Mouse (Mus musculus): ENCODE data around the gene Glipr2.

Gene Glipr2

DNA sequence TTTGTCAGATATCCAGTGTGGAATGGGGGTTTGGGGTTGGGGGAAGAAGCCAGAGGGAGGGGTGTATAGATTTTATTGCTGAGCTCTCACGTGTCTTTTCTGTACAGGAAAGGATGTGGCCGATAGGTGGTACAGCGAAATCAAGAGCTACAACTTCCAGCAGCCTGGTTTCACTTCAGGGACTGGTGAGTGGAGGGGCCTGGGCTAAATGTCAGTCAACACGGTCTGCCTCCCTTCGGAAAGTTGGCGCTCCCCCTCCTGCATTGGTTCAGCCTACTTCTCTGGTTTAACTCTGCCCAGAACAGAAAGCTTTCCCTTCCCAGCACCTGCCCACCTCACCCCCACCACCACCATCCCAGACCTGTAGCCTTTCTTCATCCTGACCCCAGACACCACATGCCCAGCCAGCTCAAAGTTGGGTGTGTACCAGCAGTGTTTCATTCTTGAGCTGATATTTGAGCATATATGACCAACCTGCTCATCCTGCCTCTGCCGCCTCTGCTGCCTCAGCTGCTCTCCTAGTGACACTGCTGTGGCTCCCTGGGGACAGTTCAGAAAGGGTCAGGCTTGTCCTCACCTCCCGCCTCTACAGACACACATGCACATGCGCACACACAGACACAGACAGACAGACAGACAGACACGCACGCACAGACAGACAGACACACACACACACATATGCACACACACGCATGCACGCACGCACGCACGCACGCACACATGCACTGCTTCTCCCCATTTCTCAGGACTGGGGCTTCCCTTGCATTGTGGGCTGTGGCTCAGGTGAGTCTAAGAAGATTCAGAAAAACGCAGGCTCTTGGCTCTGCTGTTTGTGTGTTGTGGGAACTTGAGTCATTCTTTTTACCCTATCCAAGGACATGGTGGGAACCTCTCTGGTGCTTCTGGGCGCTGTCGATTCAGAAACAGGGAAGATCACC is 13.5 kb downstream of the Glipr2 start:
- in situ Hi-C loops (cut with MboI; ENCODE audit: low sequenced_read_pairs) = no loop called here

DNA sequence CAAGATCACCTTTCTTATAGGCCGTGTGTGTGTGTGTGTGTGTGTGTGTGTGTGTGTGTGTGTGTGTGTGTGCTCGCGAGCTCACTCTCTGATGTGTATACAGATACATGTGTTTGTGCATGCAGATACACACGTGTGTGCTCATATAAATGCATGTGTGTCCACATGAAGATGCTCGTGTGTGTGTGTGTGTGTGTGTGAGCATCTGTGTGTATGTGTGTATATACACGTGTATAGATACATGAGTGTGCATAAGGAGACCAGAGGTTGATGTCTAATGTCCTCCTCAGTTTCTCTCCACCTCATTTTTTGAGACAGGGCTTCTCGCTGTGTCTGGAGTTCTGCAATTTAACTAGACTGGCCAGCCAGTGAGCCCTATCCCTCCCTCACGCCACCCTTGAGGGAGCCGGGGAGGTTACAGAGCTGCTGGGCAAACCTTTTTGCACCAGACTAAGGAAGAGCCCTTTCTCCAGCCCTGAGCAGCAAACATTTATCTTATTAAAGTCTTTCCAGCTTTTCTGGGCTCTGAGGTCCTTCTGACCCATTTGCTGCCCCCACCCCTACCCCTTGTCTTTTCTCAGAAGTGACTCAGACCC is 14.4 kb downstream of the Glipr2 start:
- in situ Hi-C loops (cut with MboI; ENCODE audit: low sequenced_read_pairs) = no loop called here

DNA sequence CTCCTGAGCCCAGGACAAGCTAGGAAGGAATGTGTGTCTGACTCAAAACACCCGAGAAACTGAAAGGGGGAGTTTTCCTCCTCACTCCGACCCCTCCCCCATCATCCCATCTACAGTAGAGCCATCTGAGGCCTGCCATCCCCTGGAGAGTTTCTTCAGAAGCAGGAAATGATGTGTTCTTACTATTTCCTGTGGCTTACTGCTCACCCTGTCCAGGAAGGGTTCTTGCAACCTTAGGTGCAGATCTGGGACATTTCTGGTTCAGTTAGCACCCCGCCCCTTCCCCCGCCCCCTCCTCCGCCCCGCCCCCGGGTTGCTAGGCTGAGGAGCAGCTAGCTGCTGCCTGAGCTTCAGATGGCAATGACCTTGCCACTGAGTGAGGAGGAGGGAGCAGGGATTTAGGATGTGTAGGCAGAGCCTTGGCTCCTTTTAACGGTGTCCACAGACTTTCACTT is 15.0 kb downstream of the Glipr2 start:
- in situ Hi-C loops (cut with MboI; ENCODE audit: low sequenced_read_pairs) = no loop called here

DNA sequence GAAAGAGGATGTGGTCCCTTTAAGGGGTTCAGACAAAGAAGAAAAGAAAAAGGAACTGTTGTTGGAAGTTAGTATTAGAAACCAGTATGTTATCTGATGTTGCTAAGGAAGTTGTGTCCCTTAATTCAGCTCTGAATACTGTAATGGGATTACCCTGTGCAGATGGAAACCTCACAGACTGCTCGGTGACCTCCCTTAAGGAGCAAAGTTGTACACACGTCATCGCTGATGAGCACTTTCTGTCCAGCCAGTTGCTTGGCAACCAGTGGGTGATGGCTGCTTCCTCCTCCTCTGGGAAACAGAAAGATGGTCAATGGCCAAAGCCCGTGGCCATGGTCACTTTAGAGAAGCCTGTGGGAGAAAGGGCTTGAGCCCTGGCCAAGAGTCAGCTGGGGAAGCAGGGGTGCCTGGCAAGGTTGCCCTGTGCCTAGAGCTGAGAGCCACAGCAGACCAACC is 16.4 kb downstream of the Glipr2 start:
- in situ Hi-C loops (cut with MboI; ENCODE audit: low sequenced_read_pairs) = no loop called here

DNA sequence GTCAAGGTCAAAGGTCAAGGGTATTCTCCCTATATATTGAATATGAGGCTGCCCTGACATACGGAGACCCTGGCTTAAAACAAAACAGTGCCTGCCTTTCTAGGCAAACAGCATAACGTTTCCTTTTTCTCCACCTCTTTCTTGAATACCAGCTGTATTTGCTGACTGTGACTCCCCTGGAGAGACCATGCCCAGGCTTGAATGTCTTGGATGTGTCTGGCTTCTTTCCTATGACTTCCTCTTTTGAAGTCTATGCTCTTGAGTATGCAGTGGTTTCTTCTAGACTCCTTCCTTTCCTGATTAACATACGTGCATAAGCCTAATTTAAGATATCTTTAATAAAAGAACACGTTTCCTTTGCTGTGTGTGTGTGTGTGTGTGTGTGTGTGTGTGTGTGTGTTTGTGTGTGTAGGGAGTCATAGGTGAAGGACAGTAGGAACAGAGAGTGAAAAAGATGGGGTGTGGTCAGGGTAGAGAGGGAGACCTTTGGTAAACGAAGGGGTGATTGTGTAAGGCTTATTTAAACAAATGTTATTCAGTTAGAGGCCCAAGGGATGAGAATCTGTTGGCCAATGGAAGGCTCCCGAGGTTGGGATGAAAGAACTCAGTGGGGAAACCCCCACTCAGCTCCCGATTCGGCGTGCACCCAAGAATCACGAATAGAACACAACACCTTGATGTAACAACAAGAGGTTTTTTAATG is 17.9 kb downstream of the Glipr2 start:
- in situ Hi-C loops (cut with MboI; ENCODE audit: low sequenced_read_pairs) = loop anchor here (25.0 kb wide), 1 partner anchor 238 kb away; the partner anchor contains the start of genes Hrct1 and Spaar

GRCm38 (mm10) chr4:43976223-43976740 is 19.1 kb downstream of the Glipr2 start:
- in situ Hi-C loops (cut with MboI; ENCODE audit: low sequenced_read_pairs) = loop anchor here (25.0 kb wide), 1 partner anchor 239 kb away; the partner anchor contains the start of genes Hrct1 and Spaar

DNA sequence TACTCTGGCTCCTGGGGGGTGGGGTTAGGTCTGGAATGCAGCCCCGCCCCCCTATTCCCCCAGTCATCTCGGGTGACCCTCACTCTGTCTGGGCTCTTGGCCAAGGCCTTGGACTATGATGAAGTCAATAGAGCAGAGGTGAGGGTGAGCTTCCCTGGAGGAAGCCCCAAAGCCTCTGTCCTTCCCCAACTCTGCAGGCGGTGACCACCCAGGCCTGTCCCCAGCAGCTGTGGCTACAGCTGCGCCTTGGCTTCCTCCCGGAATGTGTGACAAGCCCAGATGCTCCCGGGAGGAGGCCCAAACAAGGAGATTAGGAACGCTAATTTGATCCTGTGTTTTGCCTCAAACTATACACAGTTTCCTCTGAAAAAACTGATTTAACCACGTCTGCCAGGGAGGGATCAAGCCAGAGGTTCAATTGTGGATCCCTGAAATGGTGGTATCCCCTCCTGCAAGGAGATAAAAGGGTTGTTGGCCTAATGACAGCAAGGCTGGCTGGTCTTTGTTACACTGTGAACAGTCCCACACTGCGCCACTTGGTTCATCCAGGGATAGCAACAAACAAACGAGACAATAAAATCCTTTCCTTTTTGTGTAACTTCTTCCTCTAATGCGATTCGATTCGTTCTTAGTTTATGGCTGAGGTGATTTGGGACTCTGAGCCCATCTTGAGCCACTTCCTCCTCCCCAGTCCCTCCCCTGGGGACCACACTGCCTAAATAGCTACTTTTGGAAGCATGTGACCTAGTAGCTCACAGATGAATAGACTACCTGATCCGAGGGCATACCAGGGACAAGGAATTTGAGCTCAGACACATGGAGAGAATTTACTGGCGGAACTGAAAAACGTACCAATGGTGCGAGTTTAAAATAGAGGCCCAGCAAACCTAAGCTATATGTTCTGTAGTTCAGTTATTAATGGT is 21.6 kb downstream of the Glipr2 start:
- in situ Hi-C loops (cut with MboI; ENCODE audit: low sequenced_read_pairs) = loop anchor here (25.0 kb wide), 1 partner anchor 241 kb away; the partner anchor contains the start of genes Hrct1 and Spaar

DNA sequence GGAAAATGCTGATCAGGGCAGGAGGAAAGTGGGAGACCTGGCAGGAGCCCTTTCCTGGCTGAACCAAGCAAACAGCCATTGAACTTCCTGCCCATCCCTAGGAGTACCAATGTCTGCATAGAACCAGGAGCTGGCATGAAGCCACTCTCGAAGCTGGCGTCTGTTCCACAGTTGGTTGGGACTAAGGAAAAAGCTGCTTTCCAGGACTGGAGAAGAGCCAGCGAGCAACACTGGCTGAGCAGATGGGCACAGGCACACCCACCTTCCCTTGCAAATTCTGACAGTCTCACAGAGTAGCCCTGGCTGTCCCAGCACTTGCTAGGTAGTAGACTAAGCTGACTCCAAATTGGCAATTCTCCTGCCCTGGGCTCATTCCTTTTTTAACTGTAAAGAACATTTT is 22.5 kb downstream of the Glipr2 start:
- in situ Hi-C loops (cut with MboI; ENCODE audit: low sequenced_read_pairs) = loop anchor here (25.0 kb wide), 1 partner anchor 242 kb away; the partner anchor contains the start of genes Hrct1 and Spaar

- in situ Hi-C loops (cut with MboI; ENCODE audit: low sequenced_read_pairs) = loop anchor here (25.0 kb wide), 1 partner anchor 243 kb away; the partner anchor contains the start of genes Hrct1 and Spaar
Measured at GRCm38 (mm10) chr4:43980236-43980635, 23.0 kb downstream of the Glipr2 start.

DNA sequence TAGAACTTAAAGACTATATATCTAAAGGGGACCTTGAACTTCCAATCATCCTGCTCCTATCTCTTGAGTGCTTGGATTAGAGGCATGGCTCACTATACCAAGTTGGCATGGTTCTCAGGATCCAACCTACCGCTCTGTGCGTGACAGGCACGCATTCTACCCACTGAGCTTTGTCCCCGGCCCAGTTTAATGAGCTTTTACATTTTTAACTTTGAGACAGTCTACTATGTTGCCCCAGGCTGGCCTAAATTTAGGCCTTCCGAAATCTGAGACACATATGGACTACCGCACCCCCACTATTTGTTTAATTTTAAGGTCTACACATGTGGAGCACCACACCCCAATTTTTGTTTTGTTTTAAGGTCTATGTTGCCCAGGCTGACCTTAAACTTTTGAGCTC is 23.6 kb downstream of the Glipr2 start:
- in situ Hi-C loops (cut with MboI; ENCODE audit: low sequenced_read_pairs) = loop anchor here (25.0 kb wide), 1 partner anchor 244 kb away; the partner anchor contains the start of genes Hrct1 and Spaar

DNA sequence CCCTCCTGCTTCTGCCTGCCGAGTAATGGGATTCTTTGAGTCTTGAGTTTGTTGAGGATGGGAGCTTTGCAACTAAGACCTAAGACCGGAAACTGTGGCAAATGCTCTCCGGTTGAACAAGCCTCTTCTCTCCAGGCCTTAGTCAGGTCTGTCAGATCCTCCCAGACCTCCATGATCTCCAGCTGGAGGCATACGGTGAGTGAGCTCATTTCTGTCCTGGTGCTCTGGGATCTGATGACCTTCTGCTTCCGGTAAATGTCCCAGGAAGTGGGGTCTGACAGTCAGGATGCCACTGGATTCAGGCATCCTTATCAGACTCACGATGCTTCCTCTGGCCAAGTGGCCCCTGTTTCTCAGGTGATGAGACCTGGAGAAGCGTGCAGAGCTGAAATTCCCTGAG is 24.1 kb downstream of the Glipr2 start:
- in situ Hi-C loops (cut with MboI; ENCODE audit: low sequenced_read_pairs) = loop anchor here (25.0 kb wide), 1 partner anchor 244 kb away; the partner anchor contains the start of genes Hrct1 and Spaar

GRCm38 (mm10) chr4:43982053-43982732 is 25.0 kb downstream of the Glipr2 start:
- in situ Hi-C loops (cut with MboI; ENCODE audit: low sequenced_read_pairs) = loop anchor here (25.0 kb wide), 1 partner anchor 245 kb away; the partner anchor contains the start of genes Hrct1 and Spaar

DNA sequence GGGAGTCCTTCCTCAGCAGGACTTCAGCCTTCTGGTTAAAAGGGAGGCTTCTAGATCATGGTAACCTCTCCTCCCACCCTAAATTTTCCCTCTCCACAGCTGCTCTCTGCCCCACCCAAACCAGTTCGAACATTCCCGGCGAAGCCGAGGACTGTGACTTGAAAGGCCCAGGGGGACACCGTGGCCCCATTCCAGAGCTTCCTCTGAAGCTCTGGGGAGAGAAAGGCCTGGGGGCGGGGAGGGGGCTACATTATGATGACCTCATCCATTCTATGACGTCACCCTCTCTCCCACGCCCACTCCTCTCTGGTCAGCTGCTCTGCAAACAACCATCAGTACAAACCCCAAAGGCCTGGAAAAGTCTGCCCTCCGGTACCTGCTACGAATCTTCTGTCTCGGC is 26.0 kb downstream of the Glipr2 start, which contains the start of gene Ccin:
Ccin (plus strand) TSS at position 303 of the 400 bp plus-strand sequence.
- in situ Hi-C loops (cut with MboI; ENCODE audit: low sequenced_read_pairs) = loop anchor here (25.0 kb wide), 1 partner anchor 246 kb away; the partner anchor contains the start of genes Hrct1 and Spaar

GRCm38 (mm10) chr4:43983756-43984155 is 26.6 kb downstream of the Glipr2 start:
- in situ Hi-C loops (cut with MboI; ENCODE audit: low sequenced_read_pairs) = loop anchor here (25.0 kb wide), 1 partner anchor 246 kb away; the partner anchor contains the start of genes Hrct1 and Spaar

DNA sequence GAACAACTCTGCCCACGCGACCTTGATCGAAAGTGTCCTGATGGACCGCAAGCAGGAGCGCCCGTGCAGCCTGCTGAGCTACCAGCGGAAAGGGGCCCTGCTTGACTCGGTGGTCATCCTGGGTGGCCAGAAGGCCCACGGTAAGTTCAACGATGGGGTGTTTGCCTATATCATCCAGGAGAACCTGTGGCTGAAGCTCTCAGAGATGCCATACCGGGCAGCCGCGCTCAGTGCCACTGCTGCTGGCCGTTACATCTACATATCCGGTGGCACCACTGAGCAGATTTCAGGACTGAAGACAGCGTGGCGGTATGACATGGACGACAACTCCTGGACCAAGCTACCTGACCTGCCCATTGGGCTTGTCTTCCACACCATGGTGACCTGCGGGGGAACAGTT is 27.1 kb downstream of the Glipr2 start:
- in situ Hi-C loops (cut with MboI; ENCODE audit: low sequenced_read_pairs) = loop anchor here (25.0 kb wide), 1 partner anchor 247 kb away; the partner anchor contains the start of genes Hrct1 and Spaar

- in situ Hi-C loops (cut with MboI; ENCODE audit: low sequenced_read_pairs) = loop anchor here (5.0 to 25.0 kb wide), 2 partner anchors 67 to 252 kb away; partner anchors contain the start of genes Hrct1 and Spaar
Measured at GRCm38 (mm10) chr4:43988976-43989375, 31.8 kb downstream of the Glipr2 start.

- in situ Hi-C loops (cut with MboI; ENCODE audit: low sequenced_read_pairs) = loop anchor here (25.0 kb wide), 1 partner anchor 256 kb away; the partner anchor contains the start of genes Hrct1 and Spaar
Measured at GRCm38 (mm10) chr4:43993072-43993471, 35.9 kb downstream of the Glipr2 start.

- in situ Hi-C loops (cut with MboI; ENCODE audit: low sequenced_read_pairs) = loop anchor here (25.0 kb wide), 1 partner anchor 257 kb away; the partner anchor contains the start of genes Hrct1 and Spaar
Measured at GRCm38 (mm10) chr4:43994342-43994741, 37.1 kb downstream of the Glipr2 start.
